Mouse (Mus musculus): ENCODE results near the gene Slc44a4. TPM values are rescaled to one million over a fixed set of nuclear protein-coding genes. Genes with fewer than 3 reads are reported as not detected.
"Not testable (repeated sequence)": the region's sequence is repeated elsewhere in the genome, so short reads cannot be mapped to it uniquely, and the experiment has no call there.

Slc44a4 gene
- polyA plus RNA-seq, 1 experiment from 2014 or later = not detected

DNA sequence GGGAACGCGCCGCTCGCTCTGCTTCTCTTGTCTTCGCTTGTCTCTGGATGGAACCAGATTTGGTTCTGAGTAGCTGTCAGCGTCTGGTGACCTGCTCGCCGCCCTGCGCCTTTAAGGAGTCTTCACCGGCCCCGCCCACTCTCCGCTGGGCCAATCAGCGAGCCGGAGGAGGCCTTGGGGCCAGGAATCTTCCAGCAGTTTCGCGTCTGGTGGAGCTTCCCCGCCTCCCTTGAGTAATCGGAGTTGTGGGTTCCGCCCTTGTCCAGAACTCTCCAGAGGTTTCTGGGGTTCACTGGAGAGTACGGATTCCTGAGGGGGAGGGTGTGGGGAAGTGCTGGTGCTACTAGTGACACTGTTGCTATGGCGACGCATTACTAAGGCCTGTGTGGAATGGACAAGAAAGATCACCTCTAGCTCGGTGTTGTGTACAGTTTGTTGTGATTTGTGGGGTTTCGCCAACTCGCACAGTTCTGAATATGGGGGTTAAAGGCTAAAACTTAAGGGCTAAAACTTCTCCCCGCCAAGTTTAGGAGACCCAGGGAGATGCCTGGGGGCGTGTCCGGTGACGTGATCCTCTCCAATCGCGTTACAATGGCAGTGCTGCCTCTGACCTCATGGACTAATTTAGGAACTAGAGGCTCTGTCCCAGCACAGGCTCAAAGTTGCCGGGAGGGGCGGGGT lies 57.9 kb downstream of the Slc44a4 start, which contains the start of the genes Hspa1a and Hspa1l:
Gene Hspa1a (minus strand): TSS at position 88 of the 681 bp plus-strand sequence.
Gene Hspa1l (plus strand): TSS at position 635 of the 681 bp plus-strand sequence.
- not testable (repeated sequence) for H3K36me3 ChIP-seq (ENCODE audit: control insufficient read depth, insufficient read depth, low read length); H3K4me1 ChIP-seq (ENCODE audit: control insufficient read depth, insufficient read depth, low read length); H3K27ac ChIP-seq (ENCODE audit: low read depth, low read length); H3K9me3 ChIP-seq (ENCODE audit: control insufficient read depth, low read length); H3K9ac ChIP-seq (replicated peaks; ENCODE audit: low read depth, low read length)
- Histone ChIP-seq H3K27me3 (ENCODE audit: control insufficient read depth, insufficient read depth, low read length) (peaks cover 12% of the 10 kb centered on the region), H3K4me3 (ENCODE audit: low read depth, low read length) (peak within 1 kb of the TSS; percentile 35), H3K4me2 (ENCODE audit: low read depth, low read length) (peak within 1 kb of the TSS; percentile 73)
- ATAC-seq (ENCODE audit: low read depth) = peak; percentile 95
- under 1% methylated on average over 27 of the region's 33 CpGs for WGBS

DNA sequence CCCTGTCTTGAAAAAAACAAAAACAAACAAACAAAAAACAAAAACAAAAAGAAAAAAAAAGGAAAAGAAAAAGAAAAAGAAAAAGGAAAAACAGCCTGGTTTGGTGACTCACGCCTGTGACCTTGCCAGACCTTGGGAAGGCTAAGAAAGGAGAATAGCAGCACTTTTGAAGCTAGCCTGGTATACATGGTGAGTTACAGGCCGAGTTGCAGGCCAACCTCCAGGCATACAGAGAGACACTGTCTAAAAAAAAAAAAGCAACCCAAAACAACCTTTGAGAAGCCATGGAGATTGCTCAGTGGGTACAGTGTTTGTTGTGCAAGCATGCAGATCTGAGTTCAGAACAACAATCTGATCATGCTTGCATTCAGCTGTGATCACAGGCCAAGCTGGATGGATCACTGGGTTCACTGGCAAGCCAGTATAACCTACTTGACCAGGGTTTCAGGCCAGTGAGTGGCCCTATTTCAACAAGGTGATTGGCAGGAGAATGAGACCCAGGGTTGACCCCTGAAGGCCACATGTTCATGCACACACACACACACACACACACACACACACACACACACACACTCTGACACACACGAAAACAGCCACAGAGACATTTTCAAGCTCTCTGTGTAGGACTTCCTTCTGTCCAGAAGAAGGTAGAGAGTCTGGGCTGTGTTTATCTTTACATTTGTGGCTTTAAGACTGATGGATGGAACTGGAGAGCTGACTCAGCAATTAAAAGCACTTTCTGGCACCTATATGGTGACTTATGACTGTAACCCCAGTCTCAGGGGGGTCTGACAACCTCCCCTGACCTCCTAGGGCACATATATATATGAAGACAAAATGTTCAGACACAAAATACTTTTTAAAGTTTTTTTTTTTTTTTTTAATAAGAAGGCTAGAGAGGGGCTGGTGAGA lies 61.6 kb downstream of the Slc44a4 start:
- 84% methylated on average over 3 of the region's 3 CpGs for WGBS
- Histone ChIP-seq H3K36me3 (ENCODE audit: control insufficient read depth, insufficient read depth, low read length) (no peaks in the 10 kb centered on the region), H3K27me3 (ENCODE audit: control insufficient read depth, insufficient read depth, low read length) (no peaks in the 10 kb centered on the region), H3K27ac (ENCODE audit: low read depth, low read length) (no peak overlapping the region), H3K4me3 (ENCODE audit: low read depth, low read length) (no peak overlapping the region), H3K9me3 (ENCODE audit: control insufficient read depth, low read length) (no peaks in the 10 kb centered on the region), H3K4me2 (ENCODE audit: low read depth, low read length) (no peak overlapping the region), H3K9ac (replicated peaks; ENCODE audit: low read depth, low read length) (no peak overlapping the region), H3K4me1 (ENCODE audit: control insufficient read depth, insufficient read depth, low read length) (peaks cover 6% of the 10 kb centered on the region; the same call in 1 of the 2 replicates)
- no peak for ATAC-seq (ENCODE audit: low read depth)

DNA sequence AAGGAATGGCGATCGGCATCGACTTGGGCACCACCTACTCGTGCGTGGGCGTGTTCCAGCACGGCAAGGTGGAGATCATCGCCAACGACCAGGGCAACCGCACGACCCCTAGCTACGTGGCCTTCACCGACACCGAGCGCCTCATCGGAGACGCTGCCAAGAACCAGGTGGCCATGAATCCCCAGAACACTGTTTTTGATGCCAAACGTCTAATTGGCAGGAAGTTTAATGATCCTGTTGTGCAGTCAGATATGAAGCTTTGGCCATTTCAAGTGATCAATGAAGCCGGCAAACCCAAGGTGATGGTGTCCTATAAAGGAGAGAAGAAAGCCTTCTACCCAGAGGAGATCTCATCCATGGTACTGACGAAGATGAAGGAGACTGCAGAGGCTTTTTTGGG lies 62.7 kb downstream of the Slc44a4 start:
- Histone ChIP-seq H3K27me3 (ENCODE audit: control insufficient read depth, insufficient read depth, low read length) (no peaks in the 10 kb centered on the region), H3K9me3 (ENCODE audit: control insufficient read depth, low read length) (no peaks in the 10 kb centered on the region), H3K27ac (ENCODE audit: low read depth, low read length) (no peak overlapping the region), H3K36me3 (ENCODE audit: control insufficient read depth, insufficient read depth, low read length) (no peaks in the 10 kb centered on the region), H3K4me1 (ENCODE audit: control insufficient read depth, insufficient read depth, low read length) (peaks cover 11% of the 10 kb centered on the region; the same call in 1 of the 2 replicates), H3K4me3 (ENCODE audit: low read depth, low read length) (no peak overlapping the region), H3K9ac (replicated peaks; ENCODE audit: low read depth, low read length) (no peak overlapping the region), H3K4me2 (ENCODE audit: low read depth, low read length) (no peak overlapping the region)
- ATAC-seq (ENCODE audit: low read depth) = no peak
- 97% methylated on average over 20 of the region's 20 CpGs for WGBS

DNA sequence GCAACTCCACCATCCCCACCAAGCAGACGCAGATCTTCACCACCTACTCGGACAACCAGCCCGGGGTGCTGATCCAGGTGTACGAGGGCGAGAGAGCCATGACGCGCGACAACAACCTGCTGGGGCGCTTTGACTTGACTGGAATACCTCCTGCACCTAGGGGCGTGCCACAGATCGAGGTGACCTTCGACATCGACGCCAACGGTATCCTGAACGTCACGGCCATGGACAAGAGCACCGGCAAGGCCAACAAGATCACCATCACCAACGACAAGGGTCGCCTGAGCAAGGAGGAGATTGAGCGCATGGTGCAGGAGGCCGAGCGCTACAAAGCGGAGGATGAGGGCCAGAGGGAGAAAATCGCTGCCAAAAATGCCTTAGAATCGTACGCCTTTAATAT lies 64.0 kb downstream of the Slc44a4 start:
- Histone ChIP-seq H3K9ac (replicated peaks; ENCODE audit: low read depth, low read length) (no peak overlapping the region), H3K27me3 (ENCODE audit: control insufficient read depth, insufficient read depth, low read length) (no peaks in the 10 kb centered on the region), H3K4me1 (ENCODE audit: control insufficient read depth, insufficient read depth, low read length) (peaks cover 13% of the 10 kb centered on the region; the same call in 1 of the 2 replicates), H3K4me2 (ENCODE audit: low read depth, low read length) (no peak overlapping the region), H3K9me3 (ENCODE audit: control insufficient read depth, low read length) (no peaks in the 10 kb centered on the region), H3K27ac (ENCODE audit: low read depth, low read length) (no peak overlapping the region), H3K4me3 (ENCODE audit: low read depth, low read length) (no peak overlapping the region), H3K36me3 (ENCODE audit: control insufficient read depth, insufficient read depth, low read length) (no peaks in the 10 kb centered on the region)
- WGBS = 90% methylated on average over 27 of the region's 27 CpGs
- no peak for ATAC-seq (ENCODE audit: low read depth)

DNA sequence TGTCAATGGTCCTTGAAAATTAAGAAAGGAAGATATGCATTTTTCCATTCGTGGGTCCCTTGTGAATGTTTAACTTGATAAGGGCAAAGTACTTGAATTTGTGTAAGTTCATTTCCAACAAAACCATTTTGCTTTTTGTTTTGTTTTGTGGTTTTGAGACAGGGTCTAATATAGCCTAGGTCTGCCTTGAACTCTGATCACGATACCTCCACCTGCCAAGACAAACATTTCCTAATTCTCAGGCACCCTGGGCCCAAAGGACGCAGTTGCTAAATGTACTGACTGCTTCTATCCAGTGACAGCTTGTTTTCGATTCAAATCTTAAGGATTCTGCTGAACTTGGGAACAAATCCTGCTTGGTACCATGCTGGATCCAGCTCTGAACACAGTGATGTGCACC lies 65.4 kb downstream of the Slc44a4 start:
- peaks cover 13% of the 10 kb centered on the region; the same call in 1 of the 2 replicates for H3K4me1 ChIP-seq (ENCODE audit: control insufficient read depth, insufficient read depth, low read length)
- H3K27me3 ChIP-seq (ENCODE audit: control insufficient read depth, insufficient read depth, low read length) = no peaks in the 10 kb centered on the region
- no peak for ATAC-seq (ENCODE audit: low read depth)
- 96% methylated on average over 4 of the region's 4 CpGs for WGBS
- no peak overlapping the region for H3K9ac ChIP-seq (replicated peaks; ENCODE audit: low read depth, low read length)
- no peak overlapping the region for H3K4me2 ChIP-seq (ENCODE audit: low read depth, low read length)
- H3K9me3 ChIP-seq (ENCODE audit: control insufficient read depth, low read length) = no peaks in the 10 kb centered on the region
- no peaks in the 10 kb centered on the region for H3K36me3 ChIP-seq (ENCODE audit: control insufficient read depth, insufficient read depth, low read length)
- no peak overlapping the region for H3K4me3 ChIP-seq (ENCODE audit: low read depth, low read length)
- H3K27ac ChIP-seq (ENCODE audit: low read depth, low read length) = no peak overlapping the region

Other genes starting within 250 kb of the Slc44a4 start
- 0.23 and 0.32 TPM in 2 replicates for gene Tnxb, start 243.9 kb upstream of the Slc44a4 start, polyA plus RNA-seq (2014; fragmentation: Nextera tagmentation; extraction: Ambion mirVana)
- gene C4b, start 170.6 kb upstream of the Slc44a4 start, polyA plus RNA-seq (2014; fragmentation: Nextera tagmentation; extraction: Ambion mirVana) = not detected in 2 replicates
- gene Cyp21a1, start 109.9 kb upstream of the Slc44a4 start, polyA plus RNA-seq (2014; fragmentation: Nextera tagmentation; extraction: Ambion mirVana) = not detected in 2 replicates
- 30.5 and 37.7 TPM in 2 replicates for gene Stk19, start 77.5 kb upstream of the Slc44a4 start, polyA plus RNA-seq (2014; fragmentation: Nextera tagmentation; extraction: Ambion mirVana)
- 59.4 and 67.7 TPM in 2 replicates for gene Dxo, start 77.4 kb upstream of the Slc44a4 start, polyA plus RNA-seq (2014; fragmentation: Nextera tagmentation; extraction: Ambion mirVana)
- 46.2 and 57.7 TPM in 2 replicates for gene Skiv2l, start 64.3 kb upstream of the Slc44a4 start, polyA plus RNA-seq (2014; fragmentation: Nextera tagmentation; extraction: Ambion mirVana)
- gene Nelfe, start 64.1 kb upstream of the Slc44a4 start, polyA plus RNA-seq (2014; fragmentation: Nextera tagmentation; extraction: Ambion mirVana) = 78.3 and 78.9 TPM in 2 replicates
- gene Cfb, start 51.9 kb upstream of the Slc44a4 start, polyA plus RNA-seq (2014; fragmentation: Nextera tagmentation; extraction: Ambion mirVana) = 1.3 and 2.0 TPM in 2 replicates
- 2.2 and 2.3 TPM in 2 replicates for gene Zbtb12, start 35.0 kb upstream of the Slc44a4 start, polyA plus RNA-seq (2014; fragmentation: Nextera tagmentation; extraction: Ambion mirVana)
- gene Gm20547, start 32.4 kb upstream of the Slc44a4 start, polyA plus RNA-seq (2014; fragmentation: Nextera tagmentation; extraction: Ambion mirVana) = not detected in 2 replicates
- gene C2, start 16.2 kb upstream of the Slc44a4 start, polyA plus RNA-seq (2014; fragmentation: Nextera tagmentation; extraction: Ambion mirVana) = 1.5 and 2.1 TPM in 2 replicates
- gene Ehmt2, start 16.0 kb upstream of the Slc44a4 start, polyA plus RNA-seq (2014; fragmentation: Nextera tagmentation; extraction: Ambion mirVana) = 78.1 and 86.8 TPM in 2 replicates
- 27.4 and 30.1 TPM in 2 replicates for gene Neu1, start 16.8 kb downstream of the Slc44a4 start, polyA plus RNA-seq (2014; fragmentation: Nextera tagmentation; extraction: Ambion mirVana)
- gene Hspa1b, start 44.8 kb downstream of the Slc44a4 start, polyA plus RNA-seq (2014; fragmentation: Nextera tagmentation; extraction: Ambion mirVana) = 0.27 and 0.35 TPM in 2 replicates
- gene Gm20481, start 55.4 kb downstream of the Slc44a4 start, polyA plus RNA-seq (2014; fragmentation: Nextera tagmentation; extraction: Ambion mirVana) = not detected in 2 replicates
- 7.0 and 7.6 TPM in 2 replicates for gene Hspa1a, start 57.7 kb downstream of the Slc44a4 start, polyA plus RNA-seq (2014; fragmentation: Nextera tagmentation; extraction: Ambion mirVana)
- gene Hspa1l, start 58.2 kb downstream of the Slc44a4 start, polyA plus RNA-seq (2014; fragmentation: Nextera tagmentation; extraction: Ambion mirVana) = 1.6 and 2.8 TPM in 2 replicates
- 89.1 and 89.5 TPM in 2 replicates for gene Lsm2, start 67.4 kb downstream of the Slc44a4 start, polyA plus RNA-seq (2014; fragmentation: Nextera tagmentation; extraction: Ambion mirVana)
- 51.4 and 56.9 TPM in 2 replicates for gene Vars, start 86.5 kb downstream of the Slc44a4 start, polyA plus RNA-seq (2014; fragmentation: Nextera tagmentation; extraction: Ambion mirVana)
- gene Vwa7, start 102.1 kb downstream of the Slc44a4 start, polyA plus RNA-seq (2014; fragmentation: Nextera tagmentation; extraction: Ambion mirVana) = 0.11 and 0.15 TPM in 2 replicates
- gene Sapcd1, start 113.5 kb downstream of the Slc44a4 start, polyA plus RNA-seq (2014; fragmentation: Nextera tagmentation; extraction: Ambion mirVana) = 2.1 and 2.2 TPM in 2 replicates
- gene Msh5, start 132.3 kb downstream of the Slc44a4 start, polyA plus RNA-seq (2014; fragmentation: Nextera tagmentation; extraction: Ambion mirVana) = 1.9 and 2.2 TPM in 2 replicates
- gene Clic1, start 135.5 kb downstream of the Slc44a4 start, polyA plus RNA-seq (2014; fragmentation: Nextera tagmentation; extraction: Ambion mirVana) = 13.3 and 37.0 TPM in 2 replicates
- gene Ddah2, start 144.6 kb downstream of the Slc44a4 start, polyA plus RNA-seq (2014; fragmentation: Nextera tagmentation; extraction: Ambion mirVana) = 269 and 303 TPM in 2 replicates
- not detected in 2 replicates for gene Ly6g6c, start 150.9 kb downstream of the Slc44a4 start, polyA plus RNA-seq (2014; fragmentation: Nextera tagmentation; extraction: Ambion mirVana)
- 0.12 and 0.15 TPM in 2 replicates for gene Mpig6b, start 151.7 kb downstream of the Slc44a4 start, polyA plus RNA-seq (2014; fragmentation: Nextera tagmentation; extraction: Ambion mirVana)
- 0.46 and 0.66 TPM in 2 replicates for gene Ly6g6e, start 162.4 kb downstream of the Slc44a4 start, polyA plus RNA-seq (2014; fragmentation: Nextera tagmentation; extraction: Ambion mirVana)
- 0.84 and 1.8 TPM in 2 replicates for gene Ly6g6d, start 163.6 kb downstream of the Slc44a4 start, polyA plus RNA-seq (2014; fragmentation: Nextera tagmentation; extraction: Ambion mirVana)
- 0.23 TPM in 1 of 2 replicates, not detected in the other for gene Ly6g6f, start 171.1 kb downstream of the Slc44a4 start, polyA plus RNA-seq (2014; fragmentation: Nextera tagmentation; extraction: Ambion mirVana)
- 82.3 and 92.5 TPM in 2 replicates for gene Abhd16a, start 174.8 kb downstream of the Slc44a4 start, polyA plus RNA-seq (2014; fragmentation: Nextera tagmentation; extraction: Ambion mirVana)
- gene Ly6g5c, start 193.8 kb downstream of the Slc44a4 start, polyA plus RNA-seq (2014; fragmentation: Nextera tagmentation; extraction: Ambion mirVana) = not detected in 2 replicates
- gene Ly6g5b, start 201.0 kb downstream of the Slc44a4 start, polyA plus RNA-seq (2014; fragmentation: Nextera tagmentation; extraction: Ambion mirVana) = 0.52 and 0.92 TPM in 2 replicates
- 22.2 and 23.7 TPM in 2 replicates for gene Gpank1, start 207.0 kb downstream of the Slc44a4 start, polyA plus RNA-seq (2014; fragmentation: Nextera tagmentation; extraction: Ambion mirVana)
- 361 and 363 TPM in 2 replicates for gene Csnk2b, start 207.6 kb downstream of the Slc44a4 start, polyA plus RNA-seq (2014; fragmentation: Nextera tagmentation; extraction: Ambion mirVana)
- gene D17H6S53E, start 211.9 kb downstream of the Slc44a4 start, polyA plus RNA-seq (2014; fragmentation: Nextera tagmentation; extraction: Ambion mirVana) = 8.1 and 9.7 TPM in 2 replicates
- gene Apom, start 217.6 kb downstream of the Slc44a4 start, polyA plus RNA-seq (2014; fragmentation: Nextera tagmentation; extraction: Ambion mirVana) = 0.75 and 0.89 TPM in 2 replicates
- gene Bag6, start 220.7 kb downstream of the Slc44a4 start, polyA plus RNA-seq (2014; fragmentation: Nextera tagmentation; extraction: Ambion mirVana) = 88.3 and 102 TPM in 2 replicates

Measured in neural tube, embryonic 14.5 days (tissue).